ENCODE assay signal across 8 mouse cellular contexts in genomic region chr8:106399694-106400093, GRCm38 (mm10). TPM values are rescaled to one million over a fixed set of nuclear protein-coding genes. Genes with fewer than 3 reads are reported as not detected.
DNase-seq lines count a peak whose midpoint lies in the region; ATAC-seq and TF ChIP-seq lines count a peak whose summit lies in the region.

No protein-coding gene starts in this region.

- 58% methylated on average over 8 of the region's 8 CpGs for WGBS in hindbrain, embryonic 16.5 days
- 75% methylated on average over 8 of the region's 8 CpGs for WGBS in hindbrain, embryonic 11.5 days
- 44% methylated on average over 8 of the region's 8 CpGs for WGBS in heart, embryonic 16.5 days
- 45% methylated on average over 8 of the region's 8 CpGs for WGBS in limb, embryonic 14.5 days

- ATAC-seq in hindbrain, embryonic 16.5 days, result 0 out of 2 replicates have a peak, but pooled peaks have one; percentile 52
- ATAC-seq in hindbrain, embryonic 11.5 days (ENCODE audit: low FRiP score), result no peak
- ATAC-seq in heart, embryonic 16.5 days (replicated peaks; ENCODE audit: extremely low read depth, insufficient read depth, low FRiP score), result peak; percentile 89
- ATAC-seq in limb, embryonic 14.5 days (ENCODE audit: low FRiP score, low read depth), result peak; percentile 84
- ATAC-seq in frontal cortex, adult (ENCODE audit: low TSS enrichment), result no peak

- no peak for DNase-seq in hindbrain, embryonic 11.5 days (ENCODE audit: low spot score)
- DNase-seq in brain, embryonic 14.5 days (ENCODE audit: low read depth), result peak; percentile 76
- peak; percentile 91 for DNase-seq in limb, embryonic 14.5 days (ENCODE audit: low spot score)
- DNase-seq in urinary bladder, postnatal 4 days (ENCODE audit: low spot score in 2 of 2), result peak; percentile 80 to 86
- DNase-seq in right cerebral cortex, postnatal 25 days, result no peak

- no peak overlapping the region for H3K9ac ChIP-seq in hindbrain, embryonic 16.5 days (ENCODE audit: low read depth, low read length)
- H3K9ac ChIP-seq in hindbrain, embryonic 11.5 days (ENCODE audit: low read depth, low read length), result no peak overlapping the region
- no peak overlapping the region for H3K9ac ChIP-seq in heart, embryonic 16.5 days (ENCODE audit: low read length)
- no peak overlapping the region for H3K9ac ChIP-seq in limb, embryonic 14.5 days (ENCODE audit: low read depth, low read length, severe bottlenecking)

- no peaks in the 10 kb centered on the region for H3K36me3 ChIP-seq in hindbrain, embryonic 16.5 days (ENCODE audit: control insufficient read depth, insufficient read depth, low read length)
- no peaks in the 10 kb centered on the region for H3K36me3 ChIP-seq in hindbrain, embryonic 11.5 days (ENCODE audit: control insufficient read depth, insufficient read depth, low read length)
- H3K36me3 ChIP-seq in heart, embryonic 16.5 days (ENCODE audit: control insufficient read depth, insufficient read depth), result no peaks in the 10 kb centered on the region
- no peaks in the 10 kb centered on the region for H3K36me3 ChIP-seq in limb, embryonic 14.5 days (ENCODE audit: control insufficient read depth, insufficient read depth, low read length)

- H3K27ac ChIP-seq in hindbrain, embryonic 16.5 days (ENCODE audit: low read depth, low read length), result no peak overlapping the region
- H3K27ac ChIP-seq in hindbrain, embryonic 11.5 days (ENCODE audit: low read depth, low read length), result no peak overlapping the region
- H3K27ac ChIP-seq in heart, embryonic 16.5 days (ENCODE audit: low read length), result peak overlapping the region; percentile 84
- peak overlapping the region; percentile 40 for H3K27ac ChIP-seq in limb, embryonic 14.5 days (replicated peaks; ENCODE audit: low read depth, low read length)

- TF ChIP-seq POLR2A in brain, embryonic 14.5 days (IDR thresholded peaks at IDR 0.05; ENCODE audit: borderline replicate concordance, extremely low read depth, insufficient read depth, insufficient read length, poor library complexity, severe bottlenecking), result no peak
- no peak for TF ChIP-seq POLR2A in limb, embryonic 14.5 days (IDR thresholded peaks at IDR 0.05; ENCODE audit: borderline replicate concordance, extremely low read depth, insufficient read depth, insufficient read length)

- TF ChIP-seq CTCF in brain, embryonic 14.5 days (IDR thresholded peaks at IDR 0.05; ENCODE audit: borderline replicate concordance, extremely low read depth, insufficient read depth, insufficient read length), result no peak

- no peak overlapping the region for H3K4me3 ChIP-seq in hindbrain, embryonic 16.5 days (ENCODE audit: low read length)
- no peak overlapping the region for H3K4me3 ChIP-seq in hindbrain, embryonic 11.5 days (ENCODE audit: low read depth, low read length)
- no peak overlapping the region for H3K4me3 ChIP-seq in heart, embryonic 16.5 days (ENCODE audit: low read length)
- no peak overlapping the region for H3K4me3 ChIP-seq in limb, embryonic 14.5 days (replicated peaks; ENCODE audit: low read length)

- H3K9me3 ChIP-seq in hindbrain, embryonic 16.5 days (ENCODE audit: control insufficient read depth, low read length), result no peaks in the 10 kb centered on the region
- H3K9me3 ChIP-seq in hindbrain, embryonic 11.5 days (ENCODE audit: control insufficient read depth, low read length), result no peaks in the 10 kb centered on the region
- no peaks in the 10 kb centered on the region for H3K9me3 ChIP-seq in heart, embryonic 16.5 days (replicated peaks; ENCODE audit: control insufficient read depth, low read length)
- H3K9me3 ChIP-seq in limb, embryonic 14.5 days (ENCODE audit: control insufficient read depth, low read length), result no peaks in the 10 kb centered on the region

- H3K4me1 ChIP-seq in hindbrain, embryonic 16.5 days (ENCODE audit: control insufficient read depth, insufficient read depth, low read depth, low read length), result no peaks in the 10 kb centered on the region; the same call in 1 of the 2 replicates
- no peaks in the 10 kb centered on the region for H3K4me1 ChIP-seq in hindbrain, embryonic 11.5 days (replicated peaks; ENCODE audit: control insufficient read depth, insufficient read depth, low read length)
- H3K4me1 ChIP-seq in heart, embryonic 16.5 days (ENCODE audit: control insufficient read depth, insufficient read depth, low read length), result peaks cover 5% of the 10 kb centered on the region; the same call in 1 of the 2 replicates
- peaks cover 8% of the 10 kb centered on the region; the same call in 1 of the 2 replicates for H3K4me1 ChIP-seq in limb, embryonic 14.5 days (ENCODE audit: control insufficient read depth, insufficient read depth, low read length)

- H3K27me3 ChIP-seq in hindbrain, embryonic 16.5 days (replicated peaks; ENCODE audit: control insufficient read depth, insufficient read depth, low read length), result no peaks in the 10 kb centered on the region
- no peaks in the 10 kb centered on the region for H3K27me3 ChIP-seq in hindbrain, embryonic 11.5 days (ENCODE audit: control insufficient read depth, insufficient read depth, low read length)
- H3K27me3 ChIP-seq in heart, embryonic 16.5 days (ENCODE audit: control insufficient read depth, insufficient read depth, low read length), result no peaks in the 10 kb centered on the region
- H3K27me3 ChIP-seq in limb, embryonic 14.5 days (ENCODE audit: control insufficient read depth, insufficient read depth, low read length), result no peaks in the 10 kb centered on the region

- H3K4me2 ChIP-seq in hindbrain, embryonic 16.5 days (ENCODE audit: low read length), result no peak overlapping the region
- no peak overlapping the region for H3K4me2 ChIP-seq in hindbrain, embryonic 11.5 days (replicated peaks; ENCODE audit: low read depth, low read length)
- H3K4me2 ChIP-seq in heart, embryonic 16.5 days (ENCODE audit: low read depth, low read length), result no peak overlapping the region
- 0 out of 2 replicates have a peak overlapping the region, but pooled peaks have one; percentile 24 for H3K4me2 ChIP-seq in limb, embryonic 14.5 days (replicated peaks; ENCODE audit: low read depth, low read length, severe bottlenecking)

RNA-seq across cellular contexts. Expression of gene Zfp90, which starts 15.4 kb away (rescaled TPM):
- 39.8 and 40.9 TPM in 2 replicates for polyA plus RNA-seq in hindbrain, embryonic 16.5 days (2015; fragmentation: Nextera tagmentation; extraction: Ambion mirVana)
- polyA plus RNA-seq in hindbrain, embryonic 11.5 days (2014; fragmentation: Nextera tagmentation; extraction: Ambion mirVana), result 31.4 and 34.1 TPM in 2 replicates
- polyA plus RNA-seq in brain, embryonic 14.5 days (2012; rRNA removed), result 32.1 and 34.0 TPM in 2 replicates
- 12.8 and 13.3 TPM in 2 replicates for polyA plus RNA-seq in heart, embryonic 16.5 days (2015; fragmentation: Nextera tagmentation; extraction: Ambion mirVana)
- 15.2 and 19.7 TPM in 2 replicates for polyA plus RNA-seq in limb, embryonic 14.5 days (2012; rRNA removed)
- 20.6 and 26.5 TPM in 2 replicates for polyA plus RNA-seq in limb, embryonic 14.5 days (2014; fragmentation: Nextera tagmentation; extraction: Ambion mirVana)

Comparison
In these comparisons a context has a peak if more than half of its experiments do, and no peak if none do; other contexts are left out.
1. ATAC-seq: peak in hindbrain, embryonic 16.5 days (single experiment), heart, embryonic 16.5 days (single experiment) and limb, embryonic 14.5 days (single experiment); none in hindbrain, embryonic 11.5 days (single experiment) and frontal cortex, adult (single experiment).
2. H3K27ac ChIP-seq: peak in heart, embryonic 16.5 days (single experiment) and limb, embryonic 14.5 days (single experiment); none in hindbrain, embryonic 16.5 days (single experiment) and hindbrain, embryonic 11.5 days (single experiment).
3. DNase-seq: peak in brain, embryonic 14.5 days (single experiment), limb, embryonic 14.5 days (single experiment) and urinary bladder, postnatal 4 days (2 of 2); none in hindbrain, embryonic 11.5 days (single experiment) and right cerebral cortex, postnatal 25 days (single experiment).